Mouse (Mus musculus) heart, postnatal 0 days (tissue): Measurements from ENCODE around the gene Ano6.

Experiments used
- CTCF ChIP-seq: IDR thresholded peaks from 2 replicates; pipeline ENCODE4 v1.5.1; 2016; ENCODE audit warnings: antibody characterized with exemption, control low read depth, low read depth
- EP300 ChIP-seq: IDR thresholded peaks from 2 replicates; pipeline ENCODE4 v1.6.1; 2016; ENCODE audit warnings: antibody characterized with exemption, low read depth

GRCm38 (mm10) chr15:95910099-95910780 lies 119.6 kb downstream of the Ano6 start:
- TF ChIP-seq CTCF (no peak), EP300 (no peak)
